Mouse (Mus musculus) kidney, adult 2 months (tissue): ENCODE data around the gene Pfas.

Source experiments
- CTCF ChIP-seq: fragments of 200-500 bp; conservative IDR thresholded peaks from 2 replicates; pipeline ENCODE4 v1.5.1; 2011; ENCODE audit warnings: low read depth, mild to moderate bottlenecking, control low read depth, low read length, moderate library complexity, mixed read lengths; ENCODE audit not compliant: insufficient read depth, insufficient read length
- POLR2A ChIP-seq: fragments of 200-500 bp; IDR thresholded peaks from one replicate; pipeline ENCODE4 v1.6.1; 2011; ENCODE audit warnings: low read depth, low read length, control low read depth

GRCm38 (mm10) chr11:68966554-68966953 is 41.7 kb downstream of the Pfas start:
- TF ChIP-seq POLR2A (no peak), CTCF (no peak)
